Mouse (Mus musculus) midbrain, embryonic 11.5 days (tissue): Measurements from ENCODE around the gene Dcpp3. TPM values are rescaled to one million over a fixed set of nuclear protein-coding genes. Genes with fewer than 3 reads are reported as not detected.
A peak's percentile ranks its signal among the peaks of the same experiment; 100 is the strongest.
"Not testable (repeated sequence)": the region's sequence is repeated elsewhere in the genome, so short reads cannot be mapped to it uniquely, and the experiment has no call there.

ENCODE experiments used
- ATAC-seq: fragments of 200-750 bp; cut with Nextera tagmentation; 2 replicates; pipeline ENCODE4 v1.8.0; 2017; ENCODE audit warnings: moderate TSS enrichment, moderate library complexity; ENCODE audit not compliant: low FRiP score
- DNase-seq: peaks from one replicate; pipeline ENCODE4 v3.0.0; 2015; ENCODE audit warnings: low spot score; ENCODE audit errors: missing footprints
- H3K27ac ChIP-seq: fragments of 300-500 bp; sonication (generic); 2 replicates; pipeline ENCODE4 v1.5.1; 2014; ENCODE audit warnings: low read depth, low read length
- H3K27me3 ChIP-seq: fragments of 300-500 bp; sonication (generic); 2 replicates; pipeline ENCODE4 v1.6.1; 2014; ENCODE audit warnings: mild to moderate bottlenecking, low read length, moderate library complexity, mixed read lengths; ENCODE audit not compliant: control insufficient read depth, insufficient read depth
- H3K36me3 ChIP-seq: fragments of 300-500 bp; sonication (generic); 2 replicates; pipeline ENCODE4 v1.6.1; 2014; ENCODE audit warnings: mild to moderate bottlenecking, low read length, moderate library complexity, mixed read lengths; ENCODE audit not compliant: control insufficient read depth, insufficient read depth
- H3K4me1 ChIP-seq: fragments of 300-500 bp; sonication (generic); 2 replicates; pipeline ENCODE4 v1.6.1; 2014; ENCODE audit warnings: low read length; ENCODE audit not compliant: control insufficient read depth, insufficient read depth
- H3K4me2 ChIP-seq: fragments of 300-500 bp; sonication (generic); 2 replicates; pipeline ENCODE4 v1.6.1; 2014; ENCODE audit warnings: mild to moderate bottlenecking, moderate library complexity
- H3K4me3 ChIP-seq: fragments of 300-500 bp; sonication (generic); 2 replicates; pipeline ENCODE4 v1.5.1; 2014; ENCODE audit warnings: low read depth, low read length
- H3K9ac ChIP-seq: fragments of 300-500 bp; sonication (generic); 2 replicates; pipeline ENCODE4 v1.6.1; 2014; ENCODE audit warnings: low read length
- H3K9me3 ChIP-seq: fragments of 300-500 bp; sonication (generic); 2 replicates; pipeline ENCODE4 v1.6.1; 2016; ENCODE audit warnings: low read length; ENCODE audit not compliant: control insufficient read depth
- WGBS: fragments of 180-500 bp; shearing (Covaris S2); extraction: QIAGEN DNeasy Blood & Tissue Kit; methylation state at CpG from one replicate; pipeline ENCODE4 v1.1.7; 2014; 5-methylcytosine and 5-hydroxymethylcytosine counted together
- polyA plus RNA-seq: library from polyadenylated mRNA; unstranded; fragments of >200 nt; fragmentation: Nextera tagmentation; extraction: Ambion mirVana; gene quantifications from 2 replicates; pipeline ENCODE4 v1.2.1, GENCODE M21; 2014

Dcpp3 gene
- polyA plus RNA-seq, 1 experiment from 2014 or later = not detected

- H3K4me2 ChIP-seq = no peak overlapping the region
- H3K27me3 ChIP-seq = no peaks in the 10 kb centered on the region
- H3K4me1 ChIP-seq = no peaks in the 10 kb centered on the region
- H3K36me3 ChIP-seq = no peaks in the 10 kb centered on the region
- H3K9ac ChIP-seq = no peak overlapping the region
- H3K4me3 ChIP-seq = no peak overlapping the region
- WGBS = 87% methylated on average over 5 of the region's 5 CpGs
- ATAC-seq = no peak
- DNase-seq = no peak
- no peak overlapping the region for H3K27ac ChIP-seq
- no peaks in the 10 kb centered on the region for H3K9me3 ChIP-seq
These were observed 13.9 kb downstream of the Dcpp3 start for GRCm38 (mm10) chr17:23931157-23931556.

GRCm38 (mm10) chr17:23941372-23941771 lies 24.1 kb downstream of the Dcpp3 start, which contains the start of gene Sbp:
Gene Sbp (plus strand): TSS chr17:23941672.
- H3K27me3 ChIP-seq = no peaks in the 10 kb centered on the region
- no peak within 1 kb of the TSS for H3K9ac ChIP-seq
- no peak for DNase-seq
- no peak for ATAC-seq
- H3K4me2 ChIP-seq = no peak within 1 kb of the TSS
- no peaks in the 10 kb centered on the region for H3K9me3 ChIP-seq
- H3K4me1 ChIP-seq = no peaks in the 10 kb centered on the region
- no peak within 1 kb of the TSS for H3K27ac ChIP-seq
- no peaks in the 10 kb centered on the region for H3K36me3 ChIP-seq
- H3K4me3 ChIP-seq = no peak within 1 kb of the TSS

GRCm38 (mm10) chr17:23947486-23947885 lies 30.2 kb downstream of the Dcpp3 start:
- H3K4me2 ChIP-seq, H3K27me3 ChIP-seq, H3K27ac ChIP-seq, H3K4me1 ChIP-seq, H3K9ac ChIP-seq, H3K4me3 ChIP-seq, DNase-seq, ATAC-seq, H3K9me3 ChIP-seq, H3K36me3 ChIP-seq: not testable (repeated sequence)
- 75% methylated on average over 4 of the region's 4 CpGs for WGBS

GRCm38 (mm10) chr17:23949068-23949467 lies 31.8 kb downstream of the Dcpp3 start:
- ATAC-seq = no peak
- 93% methylated on average over 2 of the region's 2 CpGs for WGBS
- Histone ChIP-seq H3K4me1 (no peaks in the 10 kb centered on the region), H3K4me3 (no peak overlapping the region), H3K36me3 (no peaks in the 10 kb centered on the region), H3K27me3 (no peaks in the 10 kb centered on the region), H3K27ac (no peak overlapping the region), H3K9me3 (no peaks in the 10 kb centered on the region), H3K9ac (no peak overlapping the region), H3K4me2 (no peak overlapping the region)
- no peak for DNase-seq

- 77% methylated on average over 4 of the region's 4 CpGs for WGBS
- H3K4me3 ChIP-seq, H3K36me3 ChIP-seq, H3K27me3 ChIP-seq, H3K27ac ChIP-seq, DNase-seq, H3K4me1 ChIP-seq, H3K9ac ChIP-seq, H3K4me2 ChIP-seq, ATAC-seq, H3K9me3 ChIP-seq: not testable (repeated sequence)
These were observed 33.6 kb downstream of the Dcpp3 start for GRCm38 (mm10) chr17:23950828-23951227.

- H3K36me3 ChIP-seq = no peaks in the 10 kb centered on the region
- no peaks in the 10 kb centered on the region for H3K9me3 ChIP-seq
- H3K4me2 ChIP-seq = no peak within 1 kb of the TSS
- no peak for DNase-seq
- no peak within 1 kb of the TSS for H3K27ac ChIP-seq
- H3K9ac ChIP-seq = no peak within 1 kb of the TSS
- no peak for ATAC-seq
- no peak within 1 kb of the TSS for H3K4me3 ChIP-seq
- H3K4me1 ChIP-seq = no peaks in the 10 kb centered on the region
- H3K27me3 ChIP-seq = no peaks in the 10 kb centered on the region
- 63% methylated on average over 5 of the region's 5 CpGs for WGBS
These were observed 37.9 kb downstream of the Dcpp3 start, which contains the start of gene Sbpl for GRCm38 (mm10) chr17:23955174-23955573. Gene Sbpl (minus strand): TSS chr17:23955274.

GRCm38 (mm10) chr17:23960084-23960738 lies 43.0 kb downstream of the Dcpp3 start:
- Histone ChIP-seq H3K4me3 (no peak overlapping the region), H3K9ac (no peak overlapping the region), H3K9me3 (no peaks in the 10 kb centered on the region), H3K27me3 (no peaks in the 10 kb centered on the region), H3K36me3 (no peaks in the 10 kb centered on the region), H3K4me1 (no peaks in the 10 kb centered on the region), H3K4me2 (no peak overlapping the region), H3K27ac (no peak overlapping the region)
- ATAC-seq (peak; percentile 95), DNase-seq (peak; percentile 98)
- 36% methylated on average over 3 of the region's 3 CpGs for WGBS

- no peaks in the 10 kb centered on the region for H3K4me1 ChIP-seq
- no peaks in the 10 kb centered on the region for H3K9me3 ChIP-seq
- H3K4me3 ChIP-seq = no peak overlapping the region
- H3K4me2 ChIP-seq = no peak overlapping the region
- H3K36me3 ChIP-seq = no peaks in the 10 kb centered on the region
- ATAC-seq (no peak), DNase-seq (no peak)
- no peak overlapping the region for H3K27ac ChIP-seq
- 60% methylated on average over 4 of the region's 4 CpGs for WGBS
- no peaks in the 10 kb centered on the region for H3K27me3 ChIP-seq
- no peak overlapping the region for H3K9ac ChIP-seq
These were observed 44.4 kb downstream of the Dcpp3 start for GRCm38 (mm10) chr17:23961573-23962122.

GRCm38 (mm10) chr17:23965805-23966425 lies 48.7 kb downstream of the Dcpp3 start:
- DNase-seq (peak; percentile 35), ATAC-seq (no peak)
- Histone ChIP-seq H3K4me2 (no peak overlapping the region), H3K9me3 (no peaks in the 10 kb centered on the region), H3K4me1 (no peaks in the 10 kb centered on the region), H3K27me3 (no peaks in the 10 kb centered on the region), H3K9ac (no peak overlapping the region), H3K27ac (no peak overlapping the region), H3K36me3 (no peaks in the 10 kb centered on the region), H3K4me3 (no peak overlapping the region)
- WGBS = 36% methylated on average over 6 of the region's 6 CpGs
